Mouse (Mus musculus) adrenal gland, postnatal 36 days (tissue): ENCODE data around the gene Tlr6. TPM values are rescaled to one million over a fixed set of nuclear protein-coding genes. Genes with fewer than 3 reads are reported as not detected.
A peak's percentile ranks its signal among the peaks of the same experiment; 100 is the strongest.

Experiments used
- DNase-seq, 2 experiments: peaks; one replicate each; pipeline ENCODE4 v3.0.0; 2021; ENCODE audit warnings: mixed read lengths in 1 of 2
- long read RNA-seq, 2 experiments: library from polyadenylated mRNA; stranded (forward); transcript quantifications; one replicate each; pipeline ENCODE4 v2.0.0; 2021; ENCODE audit warnings: borderline sequencing depth in 2 of 2
- total RNA-seq, 2 experiments: library from RNA; stranded (reverse); gene quantifications; 2 replicates each; pipeline ENCODE4 v1.2.3; 2021

The Tlr6 gene
- 1 to 10 TPM; 1.4 to 1.8 TPM for total RNA-seq
- long read RNA-seq, experiment 1, partial matches to known transcripts = 0 of 1 reads
- long read RNA-seq, experiment 1, other reads (novel, unspliced or antisense) = 0 of 1 reads
- long read RNA-seq, experiment 2 = 0 reads

DNA sequence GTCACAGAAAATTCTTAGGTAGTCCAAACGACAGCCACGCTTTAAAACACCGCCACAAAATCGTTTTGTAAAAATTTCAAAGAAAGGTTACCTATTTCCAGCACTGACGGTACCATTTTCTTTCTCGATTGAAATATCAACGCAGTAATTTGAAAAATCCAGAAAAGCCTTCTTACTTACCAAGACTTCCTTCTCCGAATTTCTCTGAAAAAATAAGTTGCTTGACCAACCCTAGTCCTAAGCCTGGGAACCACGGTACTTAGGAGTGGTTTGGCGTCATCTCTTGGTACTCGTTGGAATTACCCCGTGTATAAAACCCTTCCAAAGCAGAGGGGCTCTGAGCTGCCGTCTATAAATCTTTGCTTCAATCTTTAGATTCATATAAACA, at the start of gene Tlr6:
Gene Tlr6 (minus strand): TSS at position 255 of the 388 bp plus-strand sequence.
- DNase-seq = peak; percentile 52 to 54

DNA sequence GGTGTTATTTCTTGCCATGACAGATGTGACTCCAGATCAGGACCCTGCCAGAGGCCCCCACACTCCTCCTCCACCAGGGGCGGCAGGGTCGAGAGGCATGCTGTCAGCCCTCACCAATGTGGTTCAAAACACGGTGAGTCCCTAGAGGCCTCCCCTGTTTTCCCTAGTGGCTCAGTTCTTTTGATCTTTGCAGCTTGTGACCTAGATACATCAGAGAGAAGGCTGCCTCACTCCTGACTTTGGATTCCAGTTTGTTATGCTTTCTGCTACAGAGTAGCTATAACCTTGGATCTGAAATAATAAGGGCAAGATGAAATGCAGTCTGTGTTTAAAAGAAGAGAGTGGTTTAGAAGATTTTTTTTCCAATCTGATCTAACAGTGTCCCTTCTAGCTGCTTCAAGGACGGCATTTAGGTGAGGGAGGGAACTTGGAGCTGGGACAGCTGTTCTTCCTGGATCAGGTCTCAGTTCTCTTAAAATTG, 46.2 kb upstream of the Tlr6 start:
- DNase-seq = peak; percentile 50 to 54

DNA sequence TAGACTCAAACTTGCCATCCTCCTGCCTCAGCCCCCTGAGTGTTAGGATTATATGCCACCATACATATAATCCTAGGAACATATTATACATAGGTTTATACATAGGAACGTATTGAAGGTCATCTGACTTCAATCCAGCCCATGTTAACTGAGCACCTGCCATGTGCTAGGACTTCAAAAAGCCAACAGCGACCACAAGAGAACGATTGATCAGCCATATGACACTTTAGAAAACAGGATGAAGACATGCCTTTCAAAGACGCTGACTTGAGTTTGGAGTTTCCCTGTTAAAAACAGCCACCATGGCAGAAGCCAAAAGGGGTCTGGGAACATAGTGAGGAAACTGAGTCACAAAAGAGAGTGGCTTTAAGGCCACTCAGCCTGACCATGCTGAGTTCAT, 45.4 kb upstream of the Tlr6 start:
- DNase-seq = no peak

DNA sequence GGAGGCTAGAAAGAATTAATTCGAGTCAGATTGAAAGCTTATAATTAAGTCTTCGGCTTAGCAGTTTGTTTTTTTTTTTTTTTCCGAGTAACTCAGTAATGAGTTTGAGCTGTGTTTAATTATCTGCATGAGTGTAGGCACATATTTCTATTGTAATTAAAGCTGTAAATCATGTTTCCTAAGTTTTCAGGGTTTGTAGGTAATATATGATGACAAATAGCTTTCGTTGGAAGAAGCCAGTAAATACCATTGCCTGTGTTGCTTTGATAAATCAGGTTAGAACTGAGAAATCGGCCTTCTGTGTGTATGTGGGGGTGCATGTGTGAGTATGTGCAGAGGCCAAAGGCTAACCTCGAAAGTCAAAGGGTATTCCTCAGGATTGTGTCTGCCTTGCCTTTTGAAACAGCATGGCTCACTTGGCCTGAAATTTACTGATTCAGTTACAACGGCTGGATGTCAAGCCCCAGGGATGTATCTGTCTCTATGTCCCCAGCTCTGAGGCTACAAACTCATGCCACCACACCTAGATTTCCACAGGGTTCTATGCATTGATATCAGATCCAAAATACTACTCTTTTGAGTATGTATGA, 44.1 kb upstream of the Tlr6 start:
- peak in 1 of 2 experiments; percentile 34 for DNase-seq

DNA sequence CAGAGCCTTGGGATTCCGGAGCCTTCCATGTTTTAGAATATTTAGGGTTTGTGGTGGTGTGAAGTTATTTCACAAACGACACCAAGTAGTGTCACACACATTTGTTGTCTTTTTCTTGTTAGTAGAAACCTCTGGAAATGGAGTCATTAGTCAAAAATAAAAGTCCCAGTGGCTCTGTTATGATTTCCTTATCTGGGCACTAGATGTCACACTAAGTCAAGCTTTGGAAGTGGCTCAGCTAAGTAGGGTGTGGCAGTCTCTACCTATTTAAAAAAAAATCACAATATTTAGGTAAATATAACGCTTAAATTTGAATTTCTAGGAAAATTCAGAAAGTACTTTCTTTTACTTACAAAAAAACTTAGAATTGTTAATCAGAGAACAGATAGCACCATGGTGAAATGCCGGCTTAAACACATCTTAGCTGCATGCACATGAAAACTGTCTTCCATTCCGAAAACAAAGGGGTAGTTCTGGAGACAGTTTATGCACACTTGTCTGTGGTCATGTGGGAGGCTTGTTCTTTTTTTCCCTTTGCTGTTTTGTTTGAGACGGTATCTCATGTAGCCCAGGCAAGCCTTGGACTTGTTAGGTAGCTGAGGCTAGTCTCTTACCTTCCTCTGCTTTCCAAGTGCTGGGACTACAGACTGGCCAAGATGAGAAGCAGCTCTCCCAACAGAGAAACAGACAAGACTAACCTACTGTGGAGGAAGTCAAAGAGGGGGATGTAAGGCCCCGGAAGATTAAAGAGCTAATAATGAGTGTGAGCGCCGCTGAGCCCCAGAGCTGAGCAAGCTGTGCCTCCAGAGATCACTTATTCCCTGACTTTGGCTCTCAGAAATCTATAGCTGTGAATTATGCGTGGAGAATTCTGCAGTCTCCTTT, 43.3 kb upstream of the Tlr6 start:
- no peak for DNase-seq

DNA sequence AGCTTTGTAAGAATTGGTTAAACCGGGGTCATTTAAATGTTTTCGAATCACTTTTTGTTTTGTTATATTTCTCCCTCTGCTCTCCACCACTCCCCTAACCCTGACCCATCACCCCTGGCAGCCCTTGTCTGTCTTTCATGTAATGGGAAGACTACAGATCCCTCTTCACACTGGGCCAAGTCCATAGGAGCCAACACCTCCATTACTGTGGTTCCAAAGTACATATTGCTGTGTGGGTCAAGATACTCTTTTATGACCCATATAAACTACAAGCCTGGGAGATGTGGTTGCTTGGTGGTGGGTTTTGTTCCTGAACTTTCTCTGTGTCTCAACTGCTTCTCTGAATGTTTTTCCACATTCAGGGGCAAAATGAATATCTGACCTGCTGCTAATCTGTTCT, 35.5 kb upstream of the Tlr6 start:
- DNase-seq = no peak

DNA sequence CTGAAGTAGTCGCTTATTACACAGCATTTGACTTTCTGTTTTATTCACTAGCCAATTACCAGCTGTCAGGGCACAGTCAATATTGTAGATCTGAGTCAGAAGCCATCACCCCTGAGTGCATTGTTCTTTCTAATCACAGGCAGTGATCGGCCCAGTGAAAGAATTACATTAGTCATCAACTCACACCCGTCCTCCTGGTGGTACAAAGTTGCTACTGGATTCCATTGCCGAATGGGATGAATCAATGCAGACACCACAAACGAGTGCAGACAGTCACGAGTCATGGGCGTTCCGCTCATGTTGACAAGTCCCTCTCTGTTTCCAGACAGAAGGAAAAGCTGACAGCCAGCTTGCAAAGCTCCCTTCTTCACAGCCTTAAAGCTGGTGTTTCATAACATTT, 32.6 kb upstream of the Tlr6 start:
- no peak for DNase-seq

DNA sequence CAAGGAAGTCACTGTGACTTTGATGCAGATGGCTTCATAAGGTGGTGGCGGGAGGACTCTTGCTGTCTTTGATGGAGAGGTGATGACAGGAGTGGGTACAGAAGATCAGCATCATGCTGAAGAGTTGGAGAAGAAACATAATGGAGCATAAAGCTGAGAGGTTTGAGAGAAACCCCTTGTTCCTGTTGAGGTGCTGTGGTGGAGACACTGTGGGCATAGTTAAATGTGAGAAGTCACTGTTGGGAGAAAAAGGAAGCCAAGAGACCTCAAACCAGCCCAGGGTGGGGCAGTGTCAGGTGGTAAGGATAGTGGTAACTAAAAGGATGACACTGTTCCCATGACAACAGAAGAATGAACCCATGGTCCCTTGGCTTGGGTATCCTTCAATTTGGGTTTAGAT, 30.0 kb upstream of the Tlr6 start:
- no peak for DNase-seq

DNA sequence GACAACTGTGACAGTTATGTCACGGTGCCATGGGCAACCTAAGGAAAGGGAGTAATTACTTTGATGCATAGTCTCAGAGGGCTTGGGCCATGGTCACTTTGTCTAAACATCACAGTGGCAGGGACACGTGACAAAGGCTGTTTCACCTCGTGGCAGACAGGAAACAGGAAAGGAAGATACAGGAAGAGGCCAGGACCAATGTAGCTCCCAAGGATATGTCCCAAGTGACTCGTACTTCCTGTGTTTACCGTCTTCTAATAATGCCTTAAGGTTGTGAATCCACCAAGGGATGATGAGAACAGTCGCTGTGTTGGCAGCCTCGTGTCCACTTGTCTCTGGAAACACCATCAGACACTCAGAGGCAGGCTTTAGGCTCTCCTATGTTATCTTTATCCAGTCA, 26.1 kb upstream of the Tlr6 start:
- peak in 1 of 2 experiments; percentile 11 for DNase-seq

DNA sequence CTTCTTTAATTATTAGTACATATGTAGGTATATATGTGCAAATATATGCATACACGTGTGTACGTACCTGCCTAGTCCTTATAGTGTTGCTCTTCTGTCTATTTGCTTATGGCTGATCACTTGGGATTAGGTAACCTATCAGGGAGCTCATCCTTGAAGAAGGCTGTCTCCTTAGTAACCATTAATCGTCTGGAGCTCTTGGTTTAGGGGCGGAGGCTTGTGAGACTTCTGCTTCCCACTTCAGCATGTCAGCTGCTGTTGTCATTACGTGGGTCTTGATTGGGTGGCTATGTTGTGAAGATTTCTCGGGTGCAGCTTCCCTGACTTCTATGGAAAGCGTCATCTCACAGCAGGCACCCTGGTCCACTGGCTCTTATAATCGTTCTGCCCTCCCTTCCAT, 17.2 kb upstream of the Tlr6 start:
- no peak for DNase-seq

DNA sequence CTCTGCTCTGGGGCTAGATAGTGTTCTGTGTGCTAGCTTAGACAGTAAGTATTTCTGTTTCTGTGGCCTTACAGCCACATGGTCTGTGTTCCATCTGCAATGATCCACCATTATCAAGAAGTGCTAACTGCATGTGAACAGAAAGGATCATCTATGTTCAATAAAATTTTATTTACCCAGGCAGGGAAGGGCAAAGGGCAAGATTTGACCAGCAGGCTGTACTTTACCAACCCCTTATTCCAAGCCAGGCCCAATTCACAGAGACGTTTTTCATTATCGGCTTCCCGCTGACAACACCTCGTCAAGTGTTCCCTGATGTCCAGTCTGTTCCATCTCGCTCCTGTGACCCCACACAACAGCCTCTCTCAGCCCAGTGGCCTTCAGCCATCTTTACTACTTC, 15.2 kb upstream of the Tlr6 start:
- DNase-seq = no peak

DNA sequence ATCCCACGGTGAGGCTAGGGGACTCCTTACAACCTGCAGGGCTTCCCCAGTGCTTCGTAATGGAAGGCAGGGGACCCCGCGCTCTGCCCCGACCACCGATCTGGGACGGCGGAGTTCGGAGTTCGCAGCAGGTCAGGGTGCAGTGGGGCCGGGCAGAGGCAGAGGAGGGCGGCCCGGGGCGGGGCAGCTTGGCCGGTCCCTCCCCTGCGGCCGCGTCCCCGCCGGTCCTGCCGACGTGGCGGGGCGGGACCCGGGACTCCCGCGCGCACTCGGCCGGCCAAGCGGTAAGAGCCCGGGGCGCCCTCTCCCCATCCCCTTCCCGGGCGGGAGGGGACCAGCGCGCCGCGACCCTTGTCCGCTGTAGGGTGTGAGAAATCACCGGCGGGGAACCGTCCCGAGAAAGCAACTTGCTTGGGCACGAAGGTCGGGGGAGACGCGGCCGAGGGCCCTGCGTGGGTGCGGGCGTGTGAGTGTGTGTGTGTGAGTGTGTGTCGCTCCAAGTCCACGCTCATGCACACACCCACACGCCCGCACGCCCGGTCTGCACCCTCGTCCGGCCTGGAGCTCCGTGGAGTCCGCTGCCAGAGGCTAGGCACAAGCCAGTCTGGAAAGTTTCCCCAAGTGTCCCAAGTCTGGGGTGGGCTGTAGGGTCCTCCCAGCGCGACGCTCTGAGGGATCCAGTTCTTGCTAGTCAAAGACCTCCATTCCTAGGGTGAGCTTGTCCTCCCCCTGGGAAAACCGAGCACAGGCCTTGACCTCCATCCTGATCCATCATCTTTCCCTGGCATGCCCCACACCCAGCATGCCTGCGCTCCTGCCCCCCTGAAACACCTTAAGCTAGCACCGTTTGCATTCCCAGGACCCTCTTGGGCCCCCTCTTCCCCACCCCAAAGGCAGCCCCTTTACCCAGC, 10.2 kb upstream of the Tlr6 start, which contains the start of gene Fam114a1:
Gene Fam114a1 (plus strand): TSS at position 211 of the 911 bp plus-strand sequence.
- DNase-seq = peak; percentile 90 to 95

DNA sequence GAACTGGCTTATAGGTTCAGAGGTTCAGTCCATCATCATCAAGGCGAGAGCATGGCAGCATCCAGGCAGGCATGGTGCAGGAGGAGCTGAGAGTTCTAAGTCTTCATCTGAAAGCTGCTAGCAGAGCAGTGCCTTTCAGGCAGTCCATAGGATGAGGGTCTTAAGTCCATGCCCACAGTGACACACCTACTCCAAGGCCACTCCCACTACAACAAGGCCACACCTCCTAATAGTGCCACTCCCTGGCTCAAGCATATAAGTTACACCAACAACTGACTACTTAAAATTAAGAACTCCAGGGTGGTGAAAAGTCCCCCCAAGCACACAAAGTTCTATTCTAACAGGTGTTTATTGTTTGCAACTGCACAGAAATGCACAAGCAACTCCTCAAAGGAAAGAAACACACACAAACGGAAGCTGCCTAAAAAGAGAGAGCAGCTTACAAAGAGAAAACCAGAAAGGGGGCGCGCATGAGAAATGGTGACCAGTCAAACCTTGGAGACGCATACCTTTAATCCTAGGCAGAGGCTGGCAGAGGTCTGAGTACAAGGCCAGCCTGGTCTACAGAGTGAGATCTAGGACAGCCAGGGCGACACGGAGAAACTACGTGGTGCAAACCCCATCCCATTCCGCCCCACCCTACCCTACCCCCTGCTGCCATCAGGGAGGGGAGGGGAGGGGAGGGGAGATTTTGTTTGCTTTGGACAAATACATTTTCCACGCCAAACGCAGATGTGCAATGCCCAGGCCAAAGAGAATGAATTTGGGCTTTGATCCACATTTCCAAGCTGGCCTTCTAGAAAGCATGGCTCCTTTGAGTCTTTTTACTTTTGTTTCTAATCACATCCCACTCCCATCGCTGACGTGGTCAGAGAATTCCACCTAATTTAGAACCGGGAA, 9.3 kb upstream of the Tlr6 start:
- peak; percentile 24 to 38 for DNase-seq

DNA sequence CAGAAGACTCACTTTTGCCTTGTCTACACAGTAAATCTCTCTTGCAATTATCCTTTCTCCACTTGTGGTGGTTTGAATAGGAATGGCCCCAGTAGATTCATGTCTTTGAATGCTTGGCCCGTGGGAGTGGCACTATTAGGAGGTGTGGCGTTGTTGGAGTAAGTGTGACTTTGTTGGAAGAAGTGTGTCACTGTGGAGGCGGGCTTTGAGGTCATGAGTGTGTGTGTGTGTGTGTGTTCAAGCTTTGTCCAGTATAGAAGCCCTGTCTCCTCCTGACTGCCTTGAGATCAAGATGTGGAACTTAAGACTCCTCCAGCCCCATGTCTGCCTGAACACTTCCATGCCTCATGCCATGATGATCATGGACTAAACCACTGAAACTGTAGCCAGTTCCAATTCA, 3.8 kb upstream of the Tlr6 start:
- DNase-seq = no peak

DNA sequence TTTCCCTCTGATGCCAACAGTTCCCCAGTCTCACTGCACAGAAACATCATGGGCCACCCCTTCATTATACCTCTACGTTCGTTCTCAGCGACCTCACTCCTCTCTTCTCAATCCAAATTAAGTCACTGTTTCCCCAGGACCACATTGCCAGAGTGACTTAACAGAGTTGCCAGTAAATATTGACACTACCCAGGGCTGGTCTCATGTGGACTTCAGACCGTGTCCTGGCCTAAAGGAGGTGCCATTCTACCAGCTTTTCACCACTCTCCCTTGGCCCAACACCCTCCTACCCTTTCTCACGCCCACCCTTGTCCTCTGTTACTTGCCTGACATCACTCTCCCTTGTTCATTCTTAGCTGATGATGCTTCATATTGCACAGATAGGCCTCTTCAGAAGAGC, 3.4 kb upstream of the Tlr6 start:
- no peak for DNase-seq

DNA sequence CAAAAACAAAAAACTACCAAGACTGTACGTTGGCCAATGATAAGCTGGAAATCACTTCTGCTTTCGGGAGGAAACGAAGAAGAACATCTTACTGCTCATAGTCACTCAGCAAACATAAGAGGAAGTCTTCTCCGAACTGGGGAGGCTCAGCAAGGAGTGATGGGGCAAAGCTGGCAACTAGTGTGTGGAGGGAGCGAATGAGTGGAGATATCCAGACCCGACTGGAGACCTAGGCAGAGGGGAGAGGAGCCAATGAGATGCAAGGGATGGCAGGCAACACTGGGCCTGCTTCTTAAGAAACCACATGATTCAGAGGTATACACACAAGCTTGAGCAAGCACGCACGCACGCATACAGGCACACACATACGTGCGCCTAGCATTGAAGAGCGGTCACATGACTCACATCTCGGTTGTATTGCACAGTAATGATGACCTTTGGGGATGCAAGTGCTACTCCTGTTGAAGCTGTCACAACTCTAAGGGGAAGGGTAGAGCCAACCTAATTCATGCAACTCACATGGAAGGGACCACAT, 1.0 kb upstream of the Tlr6 start:
- DNase-seq = no peak

DNA sequence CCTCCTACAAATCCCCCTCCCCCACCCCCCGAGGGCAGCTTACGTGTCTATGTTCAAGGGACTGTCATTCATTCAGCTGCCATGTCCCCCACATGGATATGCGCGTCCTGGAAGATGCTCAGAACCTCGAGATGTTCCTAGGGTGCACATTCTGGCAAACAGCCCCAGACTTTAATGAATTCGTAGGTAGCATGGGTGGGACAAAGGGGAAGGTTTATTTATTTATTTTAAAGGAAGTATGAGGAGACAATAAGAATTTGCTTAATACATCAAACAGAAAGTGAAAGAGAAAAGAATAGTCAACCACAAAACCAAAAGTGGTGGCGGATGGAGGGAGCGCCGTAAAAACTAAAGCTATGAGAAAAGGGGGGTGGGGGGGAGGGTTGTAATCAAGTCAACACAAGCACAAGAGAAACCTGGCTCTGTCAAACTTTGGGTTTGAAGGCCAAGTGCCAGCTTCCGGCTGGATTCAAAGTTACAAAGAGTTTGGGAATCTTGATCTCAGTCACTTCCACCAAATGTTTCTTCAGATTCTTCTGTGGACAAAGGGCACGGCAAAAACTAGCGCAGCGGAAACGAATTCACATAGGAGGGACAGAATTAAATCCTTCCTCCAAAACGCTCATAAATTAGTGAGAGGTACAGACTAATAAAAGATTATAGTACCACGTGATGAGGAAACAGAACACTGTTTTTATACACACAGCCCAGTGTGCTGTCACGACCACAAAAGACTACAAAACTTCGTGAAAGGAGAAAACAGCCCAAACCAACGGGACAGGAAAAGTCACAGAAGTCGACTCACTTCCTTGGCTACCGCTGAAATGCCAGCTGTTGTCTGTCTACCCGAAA, 680 bp downstream of the Tlr6 start:
- DNase-seq = no peak

DNA sequence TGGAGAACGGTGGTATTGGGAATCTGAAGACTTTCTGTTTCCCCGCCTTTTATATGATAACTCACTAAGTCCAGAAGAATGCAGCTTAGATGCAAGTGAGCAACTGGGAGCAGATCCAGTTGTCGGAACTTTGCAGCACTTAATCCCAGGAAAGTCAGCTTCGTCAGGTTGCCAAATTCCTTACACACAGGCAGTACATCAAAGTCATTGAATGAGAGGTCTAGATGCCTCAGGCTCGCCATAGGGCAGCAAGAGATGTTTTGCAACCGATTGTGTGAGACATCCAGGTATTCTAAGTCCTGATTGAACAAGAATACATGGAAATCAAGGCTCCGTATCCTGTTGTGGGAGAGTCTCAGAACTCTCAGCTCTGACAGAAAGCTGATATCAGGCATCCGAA, 5.0 kb downstream of the Tlr6 start:
- DNase-seq = no peak

DNA sequence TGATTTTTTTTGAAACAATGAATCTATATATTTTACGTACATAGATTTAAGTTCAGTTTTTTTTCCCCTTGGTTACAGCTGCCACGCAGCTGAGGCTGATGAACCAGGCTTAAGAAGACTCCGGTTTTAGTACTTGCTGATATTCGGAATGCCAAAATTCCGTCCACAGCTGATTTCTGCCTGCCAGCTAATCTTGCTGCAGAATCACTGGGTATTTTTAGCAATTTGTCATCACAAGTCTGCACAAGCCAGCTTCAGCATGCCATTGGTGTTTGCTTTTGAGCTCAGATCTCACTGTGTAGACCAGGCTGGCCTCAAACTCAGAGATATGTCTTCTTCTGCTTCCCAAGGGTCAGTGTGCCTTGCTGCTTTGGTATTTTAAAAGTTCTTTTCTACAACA, 8.4 kb downstream of the Tlr6 start:
- no peak for DNase-seq

DNA sequence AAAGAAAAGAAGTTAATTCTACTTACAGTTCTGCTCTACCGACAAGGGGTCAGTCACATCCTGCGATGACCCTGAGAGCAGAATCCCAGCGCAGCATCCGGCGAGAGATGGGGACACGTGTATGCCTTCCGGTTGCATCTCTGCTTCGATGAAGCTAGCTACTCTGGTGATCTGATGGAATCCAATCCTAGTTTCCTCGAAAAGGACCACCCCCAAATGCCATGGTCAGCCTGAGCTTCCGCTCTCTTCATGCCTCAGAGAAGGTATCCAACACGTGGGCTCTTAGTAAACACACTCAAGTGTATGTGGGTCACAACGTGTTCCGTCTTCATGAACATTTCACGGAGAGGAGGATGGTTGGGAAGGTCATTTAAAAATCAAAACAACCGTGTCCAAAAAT, 27.1 kb downstream of the Tlr6 start:
- no peak for DNase-seq
